ENCODE assay signal across 8 mouse cellular contexts in the genomic region with DNA sequence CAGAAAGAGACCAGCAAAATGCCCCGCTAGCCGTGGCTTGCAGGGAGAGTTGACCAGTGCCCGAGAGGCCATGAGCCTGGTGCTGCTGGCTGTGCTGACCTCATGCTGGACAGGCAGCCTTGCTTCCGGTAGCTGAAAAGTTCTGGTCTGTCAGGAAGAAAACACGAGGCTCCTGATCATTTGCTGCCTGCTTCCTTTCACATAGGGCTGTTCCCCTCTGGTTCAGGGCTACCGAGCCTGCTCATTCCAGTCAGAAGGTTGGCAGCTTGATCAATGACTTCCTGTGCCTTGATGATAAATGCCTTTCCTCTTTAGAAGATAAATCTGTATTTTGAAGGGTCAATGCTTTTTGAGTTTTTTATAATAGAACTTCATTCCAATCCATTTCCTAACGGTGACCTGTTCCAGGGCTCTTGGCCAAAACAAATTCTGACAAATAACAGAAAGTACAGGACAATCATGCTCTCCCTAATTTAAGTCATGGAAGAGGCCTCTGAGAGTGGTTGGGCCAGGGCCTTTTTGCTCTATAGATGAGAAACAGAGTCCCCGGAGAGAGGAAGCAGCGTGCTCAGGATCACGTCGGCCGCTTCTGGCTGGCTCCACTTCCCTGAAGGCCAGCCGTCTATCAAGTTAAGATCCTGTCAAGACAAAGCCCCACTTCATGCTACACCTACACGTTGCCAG. TPM values are rescaled to one million over a fixed set of nuclear protein-coding genes. Genes with fewer than 3 reads are reported as not detected.
DNase-seq lines count a peak whose midpoint lies in the region; ATAC-seq lines count a peak whose summit lies in the region.

No protein-coding gene starts in this region.

- no peaks in the 10 kb centered on the region for H3K4me1 ChIP-seq in hindbrain, embryonic 15.5 days (replicated peaks)
- H3K4me1 ChIP-seq in hindbrain, embryonic 10.5 days (replicated peaks): 0 out of 2 replicates have a peak, but pooled peaks cover 4% of the 10 kb centered on the region
- H3K4me1 ChIP-seq in heart, embryonic 15.5 days (replicated peaks): peaks cover 2% of the 10 kb centered on the region; the same call in 1 of the 2 replicates
- peaks cover 18% of the 10 kb centered on the region for H3K4me1 ChIP-seq in limb, embryonic 13.5 days
- no peaks in the 10 kb centered on the region for H3K4me1 ChIP-seq in stomach, embryonic 14.5 days (ENCODE audit: control insufficient read depth, insufficient read depth, low read length)

- H3K27ac ChIP-seq in hindbrain, embryonic 15.5 days (replicated peaks): no peak overlapping the region
- no peak overlapping the region for H3K27ac ChIP-seq in hindbrain, embryonic 10.5 days
- peak overlapping the region; percentile 68 for H3K27ac ChIP-seq in heart, embryonic 15.5 days
- peak overlapping the region; percentile 44; the same call in 1 of the 2 replicates for H3K27ac ChIP-seq in limb, embryonic 13.5 days
- H3K27ac ChIP-seq in stomach, embryonic 14.5 days (ENCODE audit: low read length): no peak overlapping the region

- ATAC-seq in hindbrain, embryonic 15.5 days (ENCODE audit: low FRiP score, low read depth): 0 out of 2 replicates have a peak, but pooled peaks have one; percentile 42
- peak; percentile 83 for ATAC-seq in heart, embryonic 15.5 days (replicated peaks; ENCODE audit: insufficient number of reproducible peaks, insufficient read depth, low FRiP score, low read depth)
- peak; percentile 83 for ATAC-seq in limb, embryonic 13.5 days (ENCODE audit: low FRiP score, low read depth)
- ATAC-seq in stomach, embryonic 14.5 days (ENCODE audit: insufficient number of reproducible peaks, insufficient read depth, low FRiP score, low read depth): peak; percentile 33; the same call in 1 of the 2 replicates

- WGBS in hindbrain, embryonic 15.5 days: 55% methylated on average over 14 of the region's 14 CpGs
- 69% methylated on average over 14 of the region's 14 CpGs for WGBS in hindbrain, embryonic 10.5 days
- 34% methylated on average over 14 of the region's 14 CpGs for WGBS in heart, embryonic 15.5 days
- WGBS in limb, embryonic 13.5 days: 14% methylated on average over 14 of the region's 14 CpGs
- 14% methylated on average over 14 of the region's 14 CpGs for WGBS in stomach, embryonic 14.5 days

- no peak overlapping the region for H3K9ac ChIP-seq in hindbrain, embryonic 15.5 days
- no peak overlapping the region for H3K9ac ChIP-seq in heart, embryonic 15.5 days
- no peak overlapping the region for H3K9ac ChIP-seq in limb, embryonic 13.5 days
- H3K9ac ChIP-seq in stomach, embryonic 14.5 days (replicated peaks; ENCODE audit: low read depth, low read length): no peak overlapping the region

- no peaks in the 10 kb centered on the region for H3K27me3 ChIP-seq in hindbrain, embryonic 15.5 days
- no peaks in the 10 kb centered on the region for H3K27me3 ChIP-seq in hindbrain, embryonic 10.5 days (ENCODE audit: insufficient read depth, poor library complexity, severe bottlenecking)
- H3K27me3 ChIP-seq in heart, embryonic 15.5 days: no peaks in the 10 kb centered on the region
- no peaks in the 10 kb centered on the region for H3K27me3 ChIP-seq in limb, embryonic 13.5 days
- H3K27me3 ChIP-seq in stomach, embryonic 14.5 days (ENCODE audit: control insufficient read depth, insufficient read depth, low read length): no peaks in the 10 kb centered on the region

- no peaks in the 10 kb centered on the region for H3K36me3 ChIP-seq in hindbrain, embryonic 15.5 days
- H3K36me3 ChIP-seq in hindbrain, embryonic 10.5 days: no peaks in the 10 kb centered on the region
- H3K36me3 ChIP-seq in heart, embryonic 15.5 days: no peaks in the 10 kb centered on the region
- no peaks in the 10 kb centered on the region for H3K36me3 ChIP-seq in limb, embryonic 13.5 days
- H3K36me3 ChIP-seq in stomach, embryonic 14.5 days (ENCODE audit: control insufficient read depth, insufficient read depth, low read length): no peaks in the 10 kb centered on the region

- H3K4me3 ChIP-seq in hindbrain, embryonic 15.5 days: no peak overlapping the region
- H3K4me3 ChIP-seq in hindbrain, embryonic 10.5 days: no peak overlapping the region
- no peak overlapping the region for H3K4me3 ChIP-seq in heart, embryonic 15.5 days
- no peak overlapping the region for H3K4me3 ChIP-seq in limb, embryonic 13.5 days
- H3K4me3 ChIP-seq in stomach, embryonic 14.5 days (ENCODE audit: low read depth, low read length): no peak overlapping the region

- no peaks in the 10 kb centered on the region for H3K9me3 ChIP-seq in hindbrain, embryonic 15.5 days
- no peaks in the 10 kb centered on the region for H3K9me3 ChIP-seq in hindbrain, embryonic 10.5 days
- no peaks in the 10 kb centered on the region for H3K9me3 ChIP-seq in heart, embryonic 15.5 days (replicated peaks)
- no peaks in the 10 kb centered on the region for H3K9me3 ChIP-seq in limb, embryonic 13.5 days
- H3K9me3 ChIP-seq in stomach, embryonic 14.5 days (ENCODE audit: control insufficient read depth, low read depth, low read length): no peaks in the 10 kb centered on the region

- no peak for DNase-seq in hindbrain, embryonic 10.5 days (ENCODE audit: low spot score)
- DNase-seq in thymus, postnatal 4 days: no peak
- DNase-seq in left cerebral cortex, adult 8-10 months (ENCODE audit: low spot score in 2 of 2): no peak
- DNase-seq in cerebellum, adult 11-12 months: no peak

- H3K4me2 ChIP-seq in hindbrain, embryonic 15.5 days: no peak overlapping the region
- H3K4me2 ChIP-seq in heart, embryonic 15.5 days: no peak overlapping the region; the same call in 1 of the 2 replicates
- peak overlapping the region; percentile 38 for H3K4me2 ChIP-seq in limb, embryonic 13.5 days (replicated peaks)
- no peak overlapping the region for H3K4me2 ChIP-seq in stomach, embryonic 14.5 days (replicated peaks; ENCODE audit: low read depth, low read length)

RNA-seq across cellular contexts. Expression of a gene that starts 24.7 kb away (rescaled TPM):
- 18.0 and 20.2 TPM in 2 replicates for polyA plus RNA-seq in hindbrain, embryonic 15.5 days (2015; fragmentation: Nextera tagmentation; extraction: Ambion mirVana)
- 9.4 and 11.3 TPM in 2 replicates for polyA plus RNA-seq in hindbrain, embryonic 10.5 days (2016; fragmentation: Nextera tagmentation; extraction: Ambion mirVana)
- polyA plus RNA-seq in heart, embryonic 15.5 days (2015; fragmentation: Nextera tagmentation; extraction: Ambion mirVana): 28.6 and 30.4 TPM in 2 replicates
- polyA plus RNA-seq in limb, embryonic 13.5 days (2015; fragmentation: Nextera tagmentation; extraction: Ambion mirVana): 13.6 and 16.0 TPM in 2 replicates
- polyA plus RNA-seq in stomach, embryonic 14.5 days (2014; fragmentation: Nextera tagmentation; extraction: Ambion mirVana): 28.3 and 31.0 TPM in 2 replicates
- total RNA-seq in left cerebral cortex, adult 8-10 months (2022): 10 to 100 TPM in 2 of 4 experiments, 1 to 10 TPM in 2; 6.5 to 11.5 (median 9.3) TPM

RNA-seq across cellular contexts. Expression of a gene that starts 41.7 kb away (rescaled TPM):
- 374 and 396 TPM in 2 replicates for polyA plus RNA-seq in hindbrain, embryonic 15.5 days (2015; fragmentation: Nextera tagmentation; extraction: Ambion mirVana)
- 569 and 645 TPM in 2 replicates for polyA plus RNA-seq in hindbrain, embryonic 10.5 days (2016; fragmentation: Nextera tagmentation; extraction: Ambion mirVana)
- 405 and 410 TPM in 2 replicates for polyA plus RNA-seq in heart, embryonic 15.5 days (2015; fragmentation: Nextera tagmentation; extraction: Ambion mirVana)
- 670 and 677 TPM in 2 replicates for polyA plus RNA-seq in limb, embryonic 13.5 days (2015; fragmentation: Nextera tagmentation; extraction: Ambion mirVana)
- 869 and 870 TPM in 2 replicates for polyA plus RNA-seq in stomach, embryonic 14.5 days (2014; fragmentation: Nextera tagmentation; extraction: Ambion mirVana)
- total RNA-seq in left cerebral cortex, adult 8-10 months (2022): 100 to 1,000 TPM; 447 to 482 (median 465) TPM

Comparison
In these comparisons a context has a peak if more than half of its experiments do, and no peak if none do; other contexts are left out.
1. ATAC-seq: peak in every context shown above with its lines; median percentile 83 in heart, embryonic 15.5 days; 83 in limb, embryonic 13.5 days; 42 in hindbrain, embryonic 15.5 days; 33 in stomach, embryonic 14.5 days.
2. H3K27ac ChIP-seq: peak in heart, embryonic 15.5 days (single experiment) and limb, embryonic 13.5 days (single experiment); none in hindbrain, embryonic 15.5 days (single experiment), hindbrain, embryonic 10.5 days (single experiment) and stomach, embryonic 14.5 days (single experiment).